Mouse (Mus musculus) hindbrain, postnatal 0 days (tissue): ENCODE measurements around the gene Dlg2. TPM values are rescaled to one million over a fixed set of nuclear protein-coding genes. Genes with fewer than 3 reads are reported as not detected.
A peak's percentile ranks its signal among the peaks of the same experiment; 100 is the strongest.

ENCODE experiments used
- ATAC-seq: fragments of 200-750 bp; cut with Nextera tagmentation; 2 replicates; pipeline ENCODE4 v1.8.0; 2017; ENCODE audit warnings: mild to moderate bottlenecking, moderate TSS enrichment, moderate library complexity
- DNase-seq: peaks from one replicate; pipeline ENCODE4 v3.0.0-alpha.2; 2015; ENCODE audit warnings: low spot score
- H3K27ac ChIP-seq: fragments of 300-500 bp; sonication (generic); 2 replicates; pipeline ENCODE4 v1.5.1; 2014; ENCODE audit warnings: mild to moderate bottlenecking
- H3K27me3 ChIP-seq: fragments of 300-500 bp; sonication (generic); 2 replicates; pipeline ENCODE4 v1.6.1; 2014; ENCODE audit warnings: low read length, mixed read lengths; ENCODE audit not compliant: insufficient read depth
- H3K36me3 ChIP-seq: fragments of 300-500 bp; sonication (generic); 2 replicates; pipeline ENCODE4 v1.6.1; 2014; ENCODE audit warnings: low read length, mixed read lengths; ENCODE audit not compliant: insufficient read depth
- H3K4me1 ChIP-seq: fragments of 300-500 bp; sonication (generic); 2 replicates; pipeline ENCODE4 v1.6.1; 2014; ENCODE audit warnings: antibody characterized with exemption, low read length, mixed read lengths; ENCODE audit not compliant: insufficient read depth
- H3K4me2 ChIP-seq: fragments of 300-500 bp; sonication (generic); 2 replicates; pipeline ENCODE4 v1.6.1; 2014; ENCODE audit warnings: low read depth, mild to moderate bottlenecking, low read length, moderate library complexity, mixed read lengths
- H3K4me3 ChIP-seq: fragments of 300-500 bp; sonication (generic); 2 replicates; pipeline ENCODE4 v1.5.1; 2014; ENCODE audit warnings: low read length
- H3K9ac ChIP-seq: fragments of 300-500 bp; sonication (generic); replicated peaks from 2 replicates; pipeline ENCODE4 v1.6.1; 2014; ENCODE audit warnings: mild to moderate bottlenecking, low read length, moderate library complexity, mixed read lengths
- H3K9me3 ChIP-seq: fragments of 300-500 bp; sonication (generic); 2 replicates; pipeline ENCODE4 v1.6.1; 2016; ENCODE audit warnings: low read length, mixed read lengths
- CTCF ChIP-seq: IDR thresholded peaks from 2 replicates; pipeline ENCODE4 v1.5.1; 2016; ENCODE audit warnings: antibody characterized with exemption, control low read depth, low read depth
- WGBS: fragments of 180-500 bp; shearing (Covaris S2); extraction: QIAGEN DNeasy Blood & Tissue Kit; methylation state at CpG from one replicate; pipeline ENCODE4 v1.1.7; 2014; 5-methylcytosine and 5-hydroxymethylcytosine counted together
- polyA plus RNA-seq: library from polyadenylated mRNA; unstranded; fragments of >200 nt; fragmentation: Nextera tagmentation; extraction: Ambion mirVana; gene quantifications from 2 replicates; pipeline ENCODE4 v1.2.1, GENCODE M21; 2015
- total RNA-seq: library from RNA; depleted of rRNA; stranded (reverse); fragments of >200 nt; gene quantifications from 2 replicates; pipeline ENCODE4 v1.2.3, GENCODE M21; 2014

The Dlg2 gene
- total and polyA plus RNA-seq, 2 experiments from 2014 or later, result 20.4 to 113 TPM

DNA sequence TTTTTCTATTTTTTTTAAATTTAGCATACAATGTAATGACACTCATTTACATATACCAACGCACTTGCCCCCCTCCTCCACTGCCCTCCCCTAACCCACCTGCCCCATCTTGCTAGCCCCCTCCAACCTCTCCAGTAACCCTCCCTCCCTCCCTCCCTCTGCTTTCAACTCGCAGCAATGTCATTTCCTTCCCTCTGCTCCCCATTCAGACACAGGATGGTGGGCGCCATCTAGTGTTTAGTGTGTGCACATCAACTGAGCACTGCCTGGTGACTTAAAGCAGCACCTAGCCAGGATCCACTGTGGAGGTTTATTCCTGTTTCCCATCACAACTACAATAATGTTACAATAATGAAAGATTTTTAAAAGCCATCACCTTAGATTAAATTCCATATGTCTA is 1617.4 kb downstream of the Dlg2 start:
- TF ChIP-seq CTCF, result peak; percentile 89
- Histone ChIP-seq H3K9me3 (no peaks in the 10 kb centered on the region), H3K4me2 (no peak overlapping the region), H3K27ac (no peak overlapping the region), H3K36me3 (no peaks in the 10 kb centered on the region), H3K27me3 (no peaks in the 10 kb centered on the region), H3K4me1 (no peaks in the 10 kb centered on the region), H3K9ac (no peak overlapping the region), H3K4me3 (no peak overlapping the region)
- 2% methylated on average over 3 of the region's 3 CpGs for WGBS
- ATAC-seq, result peak; percentile 85
- DNase-seq, result peak; percentile 85

GRCm38 (mm10) chr7:92095198-92095597 is 1618.7 kb downstream of the Dlg2 start:
- H3K4me1 ChIP-seq, result no peaks in the 10 kb centered on the region
- WGBS, result 77% methylated on average over 3 of the region's 3 CpGs
- ATAC-seq, result no peak
- no peaks in the 10 kb centered on the region for H3K9me3 ChIP-seq
- no peak overlapping the region for H3K9ac ChIP-seq
- no peak for TF ChIP-seq CTCF
- H3K27me3 ChIP-seq, result no peaks in the 10 kb centered on the region
- H3K4me2 ChIP-seq, result no peak overlapping the region
- no peak for DNase-seq
- H3K27ac ChIP-seq, result no peak overlapping the region
- no peak overlapping the region for H3K4me3 ChIP-seq
- H3K36me3 ChIP-seq, result no peaks in the 10 kb centered on the region

GRCm38 (mm10) chr7:92100847-92101246 is 1624.4 kb downstream of the Dlg2 start:
- no peak overlapping the region for H3K9ac ChIP-seq
- WGBS, result 35% methylated on average over 2 of the region's 2 CpGs
- H3K4me3 ChIP-seq, result no peak overlapping the region
- H3K27ac ChIP-seq, result no peak overlapping the region
- no peaks in the 10 kb centered on the region for H3K36me3 ChIP-seq
- H3K4me2 ChIP-seq, result no peak overlapping the region
- peak; percentile 55 for DNase-seq
- ATAC-seq, result no peak
- no peak for TF ChIP-seq CTCF
- no peaks in the 10 kb centered on the region for H3K27me3 ChIP-seq
- no peaks in the 10 kb centered on the region for H3K9me3 ChIP-seq
- H3K4me1 ChIP-seq, result no peaks in the 10 kb centered on the region

- no peak overlapping the region for H3K4me2 ChIP-seq
- H3K9me3 ChIP-seq, result no peaks in the 10 kb centered on the region
- 19% methylated on average over 4 of the region's 4 CpGs for WGBS
- ATAC-seq, result peak; percentile 79
- H3K4me1 ChIP-seq, result no peaks in the 10 kb centered on the region
- peak; percentile 88 for DNase-seq
- no peaks in the 10 kb centered on the region for H3K27me3 ChIP-seq
- no peak overlapping the region for H3K27ac ChIP-seq
- TF ChIP-seq CTCF, result peak; percentile 86
- no peak overlapping the region for H3K9ac ChIP-seq
- no peak overlapping the region for H3K4me3 ChIP-seq
- no peaks in the 10 kb centered on the region for H3K36me3 ChIP-seq
These were observed 1626.5 kb downstream of the Dlg2 start for GRCm38 (mm10) chr7:92102892-92103543.

- Histone ChIP-seq H3K9ac (no peak overlapping the region), H3K36me3 (no peaks in the 10 kb centered on the region), H3K4me2 (no peak overlapping the region), H3K27me3 (no peaks in the 10 kb centered on the region), H3K4me1 (no peaks in the 10 kb centered on the region), H3K27ac (no peak overlapping the region), H3K9me3 (no peaks in the 10 kb centered on the region), H3K4me3 (no peak overlapping the region)
- TF ChIP-seq CTCF, result peak; percentile 71
- 25% methylated on average over 2 of the region's 2 CpGs for WGBS
- peak; percentile 75 for DNase-seq
- peak; percentile 57; the same call in 1 of the 2 replicates for ATAC-seq
These were observed 1629.0 kb downstream of the Dlg2 start for GRCm38 (mm10) chr7:92105477-92105876.

GRCm38 (mm10) chr7:92105956-92106355 is 1629.5 kb downstream of the Dlg2 start:
- Histone ChIP-seq H3K27me3 (no peaks in the 10 kb centered on the region), H3K4me2 (no peak overlapping the region), H3K36me3 (no peaks in the 10 kb centered on the region), H3K9me3 (no peaks in the 10 kb centered on the region), H3K4me1 (no peaks in the 10 kb centered on the region), H3K9ac (no peak overlapping the region), H3K27ac (no peak overlapping the region; the same call in 1 of the 2 replicates), H3K4me3 (no peak overlapping the region)
- TF ChIP-seq CTCF, result no peak
- no peak for ATAC-seq
- 79% methylated on average over 2 of the region's 2 CpGs for WGBS
- DNase-seq, result no peak

- no peak overlapping the region for H3K27ac ChIP-seq
- H3K4me2 ChIP-seq, result no peak overlapping the region
- WGBS, result 92% methylated on average over 4 of the region's 4 CpGs
- H3K27me3 ChIP-seq, result no peaks in the 10 kb centered on the region
- no peaks in the 10 kb centered on the region for H3K9me3 ChIP-seq
- ATAC-seq, result no peak
- no peaks in the 10 kb centered on the region for H3K36me3 ChIP-seq
- no peak for TF ChIP-seq CTCF
- no peak for DNase-seq
- H3K9ac ChIP-seq, result no peak overlapping the region
- no peaks in the 10 kb centered on the region for H3K4me1 ChIP-seq
- H3K4me3 ChIP-seq, result no peak overlapping the region
These were observed 1636.6 kb downstream of the Dlg2 start for GRCm38 (mm10) chr7:92113065-92113464.
